Mouse (Mus musculus): ENCODE data around the gene Nr0b2. TPM values are rescaled to one million over a fixed set of nuclear protein-coding genes. Genes with fewer than 3 reads are reported as not detected.

The Nr0b2 gene
- polyA plus RNA-seq, 1 experiment from 2014 or later: not detected

- Histone ChIP-seq H3K4me1 (replicated peaks; ENCODE audit: control insufficient read depth, insufficient read depth, low read length) (peaks cover 10% of the 10 kb centered on the region), H3K9ac (replicated peaks; ENCODE audit: low read depth, low read length) (no peak overlapping the region), H3K27ac (ENCODE audit: low read length) (no peak overlapping the region), H3K27me3 (replicated peaks; ENCODE audit: control insufficient read depth, insufficient read depth, low read length) (peaks cover 41% of the 10 kb centered on the region), H3K4me2 (ENCODE audit: low read length) (no peak overlapping the region), H3K9me3 (ENCODE audit: control insufficient read depth, low read length) (no peaks in the 10 kb centered on the region), H3K4me3 (replicated peaks; ENCODE audit: low read length) (no peak overlapping the region), H3K36me3 (ENCODE audit: control insufficient read depth, insufficient read depth) (no peaks in the 10 kb centered on the region)
- no peak for ATAC-seq
- 16% methylated on average over 9 of the region's 9 CpGs for WGBS
Measured at GRCm38 (mm10) chr4:133600306-133600705, 47.1 kb downstream of the Nr0b2 start.

DNA sequence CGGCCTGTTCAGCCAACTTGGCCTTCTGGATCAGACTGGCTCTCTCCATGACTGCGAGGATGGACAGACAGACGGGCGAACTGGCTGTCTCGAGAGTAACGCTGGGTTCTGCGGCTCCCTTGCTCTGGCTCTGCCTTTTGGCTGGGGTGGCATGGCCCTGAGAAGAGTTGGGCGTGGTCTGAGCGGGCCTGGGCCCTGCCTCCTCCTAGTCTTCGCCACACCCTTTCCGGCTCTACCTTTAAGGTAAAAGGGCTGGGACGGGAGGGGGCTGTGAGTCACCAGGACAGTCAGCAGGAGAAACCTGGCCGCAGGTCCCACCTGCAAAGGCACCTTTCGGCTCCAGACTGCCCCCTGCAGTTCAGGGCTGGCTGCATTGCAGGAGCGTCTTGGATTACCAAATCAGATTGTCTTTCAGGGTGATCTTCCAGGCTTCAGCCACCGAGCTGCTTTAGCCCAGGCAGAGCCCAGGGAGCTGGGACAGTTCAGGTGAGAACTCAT lies 48.6 kb downstream of the Nr0b2 start, which contains the start of gene Sfn:
Gene Sfn (minus strand): TSS at position 448 of the 498 bp plus-strand sequence.
- WGBS: 3% methylated on average over 16 of the region's 16 CpGs
- Histone ChIP-seq H3K27ac (ENCODE audit: low read length) (no peak within 1 kb of the TSS), H3K4me1 (replicated peaks; ENCODE audit: control insufficient read depth, insufficient read depth, low read length) (peaks cover 10% of the 10 kb centered on the region), H3K9me3 (ENCODE audit: control insufficient read depth, low read length) (no peaks in the 10 kb centered on the region), H3K4me3 (replicated peaks; ENCODE audit: low read length) (no peak within 1 kb of the TSS), H3K9ac (replicated peaks; ENCODE audit: low read depth, low read length) (no peak within 1 kb of the TSS), H3K4me2 (ENCODE audit: low read length) (no peak within 1 kb of the TSS), H3K36me3 (ENCODE audit: control insufficient read depth, insufficient read depth) (no peaks in the 10 kb centered on the region), H3K27me3 (replicated peaks; ENCODE audit: control insufficient read depth, insufficient read depth, low read length) (peaks cover 41% of the 10 kb centered on the region)
- ATAC-seq: no peak

GRCm38 (mm10) chr4:133603056-133603455 lies 49.9 kb downstream of the Nr0b2 start:
- Histone ChIP-seq H3K36me3 (ENCODE audit: control insufficient read depth, insufficient read depth) (no peaks in the 10 kb centered on the region), H3K4me1 (replicated peaks; ENCODE audit: control insufficient read depth, insufficient read depth, low read length) (peaks cover 10% of the 10 kb centered on the region), H3K27ac (ENCODE audit: low read length) (no peak overlapping the region), H3K9ac (replicated peaks; ENCODE audit: low read depth, low read length) (no peak overlapping the region), H3K4me3 (replicated peaks; ENCODE audit: low read length) (no peak overlapping the region), H3K9me3 (ENCODE audit: control insufficient read depth, low read length) (no peaks in the 10 kb centered on the region), H3K27me3 (replicated peaks; ENCODE audit: control insufficient read depth, insufficient read depth, low read length) (peaks cover 37% of the 10 kb centered on the region), H3K4me2 (ENCODE audit: low read length) (no peak overlapping the region)
- no peak for ATAC-seq
- WGBS: 92% methylated on average over 5 of the region's 5 CpGs

GRCm38 (mm10) chr4:133604175-133604574 lies 51.0 kb downstream of the Nr0b2 start:
- peaks cover 9% of the 10 kb centered on the region for H3K4me1 ChIP-seq (replicated peaks; ENCODE audit: control insufficient read depth, insufficient read depth, low read length)

GRCm38 (mm10) chr4:133604856-133605255 lies 51.7 kb downstream of the Nr0b2 start:
- H3K4me1 ChIP-seq (replicated peaks; ENCODE audit: control insufficient read depth, insufficient read depth, low read length): peaks cover 2% of the 10 kb centered on the region; the same call in 1 of the 2 replicates
- no peak overlapping the region for H3K9ac ChIP-seq (replicated peaks; ENCODE audit: low read depth, low read length)
- no peak overlapping the region for H3K4me3 ChIP-seq (replicated peaks; ENCODE audit: low read length)
- peaks cover 19% of the 10 kb centered on the region for H3K27me3 ChIP-seq (replicated peaks; ENCODE audit: control insufficient read depth, insufficient read depth, low read length)
- H3K9me3 ChIP-seq (ENCODE audit: control insufficient read depth, low read length): no peaks in the 10 kb centered on the region
- H3K36me3 ChIP-seq (ENCODE audit: control insufficient read depth, insufficient read depth): no peaks in the 10 kb centered on the region
- no peak for ATAC-seq
- no peak overlapping the region for H3K4me2 ChIP-seq (ENCODE audit: low read length)
- 65% methylated on average over 6 of the region's 6 CpGs for WGBS
- H3K27ac ChIP-seq (ENCODE audit: low read length): no peak overlapping the region

More at GRCm38 (mm10) chr4:133604175-133604574, 51.0 kb downstream of the Nr0b2 start:
- Histone ChIP-seq H3K36me3 (ENCODE audit: control insufficient read depth, insufficient read depth) (no peaks in the 10 kb centered on the region), H3K4me3 (replicated peaks; ENCODE audit: low read length) (no peak overlapping the region), H3K27me3 (replicated peaks; ENCODE audit: control insufficient read depth, insufficient read depth, low read length) (peaks cover 26% of the 10 kb centered on the region), H3K27ac (ENCODE audit: low read length) (no peak overlapping the region), H3K4me2 (ENCODE audit: low read length) (no peak overlapping the region), H3K9me3 (ENCODE audit: control insufficient read depth, low read length) (no peaks in the 10 kb centered on the region), H3K9ac (replicated peaks; ENCODE audit: low read depth, low read length) (no peak overlapping the region)
- no peak for ATAC-seq
- WGBS: 94% methylated on average over 7 of the region's 7 CpGs

DNA sequence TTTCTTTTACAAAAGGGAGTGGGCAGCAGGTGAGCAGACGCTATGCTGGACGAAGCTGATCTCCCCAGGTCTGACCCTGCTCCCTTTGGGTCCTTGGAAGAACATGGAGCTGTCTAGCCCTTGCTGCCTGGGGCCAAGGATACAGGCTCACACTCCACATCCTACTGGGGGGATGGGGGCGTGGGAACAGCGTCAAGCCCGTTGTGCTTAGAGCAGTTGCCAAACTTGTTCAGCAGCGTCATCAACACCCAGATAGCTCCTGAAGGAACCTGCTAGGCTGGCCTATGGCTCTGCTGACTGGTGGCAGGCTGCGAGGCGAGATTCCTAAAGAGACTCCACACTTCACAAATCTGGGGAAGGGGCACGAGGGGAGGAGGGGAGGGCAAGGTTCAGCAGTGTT lies 52.2 kb downstream of the Nr0b2 start:
- no peak for ATAC-seq
- Histone ChIP-seq H3K9me3 (ENCODE audit: control insufficient read depth, low read length) (no peaks in the 10 kb centered on the region), H3K9ac (replicated peaks; ENCODE audit: low read depth, low read length) (no peak overlapping the region), H3K27ac (ENCODE audit: low read length) (no peak overlapping the region), H3K36me3 (ENCODE audit: control insufficient read depth, insufficient read depth) (no peaks in the 10 kb centered on the region), H3K4me3 (replicated peaks; ENCODE audit: low read length) (no peak overlapping the region), H3K27me3 (replicated peaks; ENCODE audit: control insufficient read depth, insufficient read depth, low read length) (peaks cover 14% of the 10 kb centered on the region), H3K4me2 (ENCODE audit: low read length) (no peak overlapping the region), H3K4me1 (replicated peaks; ENCODE audit: control insufficient read depth, insufficient read depth, low read length) (no peaks in the 10 kb centered on the region)
- 56% methylated on average over 9 of the region's 9 CpGs for WGBS

Small RNA genes lying within 50 kb of the gene (microRNA-seq; reads per million reads assigned to microRNA genes)
- gene Gm23158: not detected

Other genes with a start within 250 kb of the Nr0b2 start
- gene Wdtc1, start 199.9 kb upstream of the Nr0b2 start, polyA plus RNA-seq (2015; fragmentation: Nextera tagmentation; extraction: Ambion mirVana): 16.2 and 19.3 TPM in 2 replicates
- 8.1 and 10.7 TPM in 2 replicates for gene Slc9a1, start 183.7 kb upstream of the Nr0b2 start, polyA plus RNA-seq (2015; fragmentation: Nextera tagmentation; extraction: Ambion mirVana)
- 0.09 and 0.14 TPM in 2 replicates for gene Tent5b, start 73.2 kb upstream of the Nr0b2 start, polyA plus RNA-seq (2015; fragmentation: Nextera tagmentation; extraction: Ambion mirVana)
- 6.5 and 9.2 TPM in 2 replicates for gene Trnp1, start 54.8 kb upstream of the Nr0b2 start, polyA plus RNA-seq (2015; fragmentation: Nextera tagmentation; extraction: Ambion mirVana)
- 0.35 and 0.44 TPM in 2 replicates for gene Kdf1, start 34.4 kb upstream of the Nr0b2 start, polyA plus RNA-seq (2015; fragmentation: Nextera tagmentation; extraction: Ambion mirVana)
- gene Nudc, start 7.4 kb upstream of the Nr0b2 start, polyA plus RNA-seq (2015; fragmentation: Nextera tagmentation; extraction: Ambion mirVana): 256 and 259 TPM in 2 replicates
- 5.3 and 7.0 TPM in 2 replicates for gene Gpatch3, start 21.4 kb downstream of the Nr0b2 start, polyA plus RNA-seq (2015; fragmentation: Nextera tagmentation; extraction: Ambion mirVana)
- 21.4 and 22.9 TPM in 2 replicates for gene Gpn2, start 31.0 kb downstream of the Nr0b2 start, polyA plus RNA-seq (2015; fragmentation: Nextera tagmentation; extraction: Ambion mirVana)
- gene Sfn, start 48.8 kb downstream of the Nr0b2 start, polyA plus RNA-seq (2015; fragmentation: Nextera tagmentation; extraction: Ambion mirVana): 1.0 and 1.6 TPM in 2 replicates
- 3.5 and 4.5 TPM in 2 replicates for gene Zdhhc18, start 96.8 kb downstream of the Nr0b2 start, polyA plus RNA-seq (2015; fragmentation: Nextera tagmentation; extraction: Ambion mirVana)
- gene Pigv, start 119.3 kb downstream of the Nr0b2 start, polyA plus RNA-seq (2015; fragmentation: Nextera tagmentation; extraction: Ambion mirVana): 14.7 and 15.5 TPM in 2 replicates
- gene Arid1a, start 203.4 kb downstream of the Nr0b2 start, polyA plus RNA-seq (2015; fragmentation: Nextera tagmentation; extraction: Ambion mirVana): 36.4 and 41.4 TPM in 2 replicates